Mouse (Mus musculus): ENCODE results near the gene Bcl7c.

- no peak for TF ChIP-seq CTCF (IDR thresholded peaks at IDR 0.05; ENCODE audit: low read depth, low read length)
- no peak for TF ChIP-seq GATA1 (IDR thresholded peaks at IDR 0.05; ENCODE audit: borderline replicate concordance, low read length)
- no peak for TF ChIP-seq TAL1 (conservative IDR thresholded peaks at IDR 0.05; ENCODE audit: low read depth, low read length)
- no peak for TF ChIP-seq POLR2AphosphoS5 (IDR thresholded peaks at IDR 0.05; ENCODE audit: insufficient replicate concordance, low read depth, low read length)
These were observed 10.5 kb upstream of the Bcl7c start for GRCm38 (mm10) chr7:127719258-127719657.
